Mouse (Mus musculus) stomach, embryonic 15.5 days (tissue): ENCODE measurements around the gene Ndufs2. TPM values are rescaled to one million over a fixed set of nuclear protein-coding genes. Genes with fewer than 3 reads are reported as not detected.
A peak's percentile ranks its signal among the peaks of the same experiment; 100 is the strongest.

Source experiments
- ATAC-seq: fragments of 200-750 bp; cut with Nextera tagmentation; 2 replicates; pipeline ENCODE4 v1.8.0; 2017; ENCODE audit warnings: low read depth, moderate number of reproducible peaks, moderate TSS enrichment; ENCODE audit not compliant: insufficient read depth, low FRiP score
- H3K27ac ChIP-seq: fragments of 300-500 bp; sonication (generic); 2 replicates; pipeline ENCODE4 v1.5.1; 2015; ENCODE audit warnings: mild to moderate bottlenecking, inconsistent platforms
- H3K27me3 ChIP-seq: fragments of 300-500 bp; sonication (generic); replicated peaks from 2 replicates; pipeline ENCODE4 v1.6.1; 2015; ENCODE audit warnings: inconsistent platforms
- H3K36me3 ChIP-seq: fragments of 300-500 bp; sonication (generic); 2 replicates; pipeline ENCODE4 v1.6.1; 2015; ENCODE audit warnings: inconsistent platforms
- H3K4me1 ChIP-seq: fragments of 300-500 bp; sonication (generic); 2 replicates; pipeline ENCODE4 v1.6.1; 2015; ENCODE audit warnings: inconsistent platforms
- H3K4me2 ChIP-seq: fragments of 300-500 bp; sonication (generic); 2 replicates; pipeline ENCODE4 v1.6.1; 2015; ENCODE audit warnings: mild to moderate bottlenecking, inconsistent platforms
- H3K4me3 ChIP-seq: fragments of 300-500 bp; sonication (generic); replicated peaks from 2 replicates; pipeline ENCODE4 v1.5.1; 2015; ENCODE audit warnings: inconsistent platforms
- H3K9ac ChIP-seq: fragments of 300-500 bp; sonication (generic); 2 replicates; pipeline ENCODE4 v1.6.1; 2015; ENCODE audit warnings: inconsistent platforms
- H3K9me3 ChIP-seq: fragments of 300-500 bp; sonication (generic); 2 replicates; pipeline ENCODE4 v1.6.1; 2016; ENCODE audit warnings: inconsistent platforms
- WGBS: fragments of 180-500 bp; shearing (Covaris S2); methylation state at CpG from one replicate; pipeline ENCODE4 v1.1.7; 2015; 5-methylcytosine and 5-hydroxymethylcytosine counted together
- polyA plus RNA-seq: library from polyadenylated mRNA; unstranded; fragments of >200 nt; fragmentation: Nextera tagmentation; extraction: Ambion mirVana; gene quantifications from 2 replicates; pipeline ENCODE4 v1.2.1, GENCODE M21; 2015

Ndufs2 gene
- polyA plus RNA-seq, 1 experiment from 2014 or later = 238 TPM

DNA sequence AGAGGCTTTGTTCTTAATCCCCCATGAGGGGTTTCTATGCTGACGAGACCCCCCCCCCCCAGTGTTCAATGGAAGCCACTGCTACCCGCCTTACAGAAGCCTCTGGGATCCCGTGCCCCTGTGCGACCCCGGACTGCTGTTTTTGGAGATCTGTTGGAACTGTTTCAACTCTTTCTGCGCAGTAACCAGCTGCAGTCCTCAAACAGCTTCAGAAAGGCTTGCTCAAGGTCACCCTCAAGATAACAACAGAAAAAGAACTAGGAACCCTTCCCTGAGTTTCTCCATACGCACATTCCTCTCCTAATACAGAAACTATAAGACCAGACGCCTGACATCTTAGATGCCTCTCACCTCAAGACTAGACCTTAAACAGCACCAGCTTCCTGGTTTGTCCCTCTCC is 62.1 kb downstream of the Ndufs2 start:
- H3K9me3 ChIP-seq = no peaks in the 10 kb centered on the region
- H3K9ac ChIP-seq = no peak overlapping the region
- H3K4me3 ChIP-seq = no peak overlapping the region
- WGBS = 14% methylated on average over 8 of the region's 8 CpGs
- peak overlapping the region; percentile 12; the same call in 1 of the 2 replicates for H3K4me2 ChIP-seq
- ATAC-seq = no peak
- peaks cover 30% of the 10 kb centered on the region for H3K4me1 ChIP-seq
- no peaks in the 10 kb centered on the region for H3K36me3 ChIP-seq
- H3K27ac ChIP-seq = peak overlapping the region; percentile 69
- H3K27me3 ChIP-seq = no peaks in the 10 kb centered on the region; the same call in 1 of the 2 replicates

DNA sequence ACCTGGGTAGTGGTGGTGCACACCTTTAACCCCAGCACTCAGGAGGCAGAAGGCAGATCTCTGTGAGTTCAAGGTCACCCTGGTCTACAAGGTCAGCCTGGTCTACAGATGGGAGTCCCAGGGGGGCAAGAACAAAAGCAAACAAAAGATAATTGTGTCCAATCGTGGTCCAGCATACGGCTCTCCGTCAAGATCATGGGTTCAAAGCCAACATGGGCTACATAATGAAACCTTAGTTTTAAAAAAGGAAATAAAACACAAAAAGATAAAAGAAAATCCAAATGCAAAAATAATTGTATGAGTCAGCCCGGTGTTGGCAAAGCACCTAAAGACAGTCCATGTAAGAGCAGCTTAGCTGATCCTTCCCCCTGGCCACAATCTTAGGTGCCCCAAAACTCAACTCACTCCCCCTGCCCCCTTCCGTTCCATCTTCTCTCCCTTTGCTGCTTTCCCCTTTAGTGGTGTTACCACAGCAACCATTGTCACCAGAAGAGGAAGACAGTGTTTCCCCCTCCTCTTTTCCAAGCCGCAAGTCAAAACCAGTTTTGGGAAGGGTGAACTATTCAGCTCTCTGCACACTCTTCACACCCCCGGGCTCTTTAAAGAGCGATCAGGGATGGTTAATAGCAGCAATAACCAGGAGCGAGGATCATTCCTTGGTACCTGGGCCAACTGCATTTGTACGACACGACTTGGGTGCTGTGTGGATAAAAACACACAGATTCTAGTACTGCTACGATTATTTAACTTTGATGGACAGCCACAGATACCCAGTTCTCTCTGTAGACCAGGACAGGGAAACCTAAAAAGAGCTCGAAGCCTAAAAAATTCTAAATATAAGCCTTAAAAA is 63.1 kb downstream of the Ndufs2 start:
- H3K36me3 ChIP-seq = no peaks in the 10 kb centered on the region
- H3K4me2 ChIP-seq = no peak overlapping the region
- 68% methylated on average over 13 of the region's 13 CpGs for WGBS
- ATAC-seq = no peak
- no peak overlapping the region for H3K27ac ChIP-seq
- H3K9me3 ChIP-seq = no peaks in the 10 kb centered on the region
- H3K4me3 ChIP-seq = no peak overlapping the region
- no peaks in the 10 kb centered on the region for H3K27me3 ChIP-seq
- H3K9ac ChIP-seq = no peak overlapping the region
- peaks cover 25% of the 10 kb centered on the region for H3K4me1 ChIP-seq

DNA sequence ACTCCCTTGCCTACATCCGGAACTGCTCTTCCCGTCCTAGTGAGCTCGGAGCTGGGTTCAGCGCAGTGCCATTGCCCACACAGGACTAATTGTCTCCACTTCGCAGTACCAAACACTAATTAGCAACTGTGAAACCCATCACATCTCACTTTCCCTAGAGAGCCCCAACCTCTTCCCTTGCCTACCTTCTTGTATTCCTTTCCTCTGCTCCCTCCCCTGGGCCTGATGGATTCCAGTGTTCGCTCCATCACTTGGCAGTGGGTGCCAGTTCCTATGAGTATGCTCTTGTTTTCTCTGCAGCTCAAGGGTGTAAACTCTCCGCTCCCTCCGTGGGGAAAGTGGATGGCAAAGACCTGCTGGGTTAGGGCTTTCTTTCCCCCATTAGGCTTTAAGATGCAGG is 65.5 kb downstream of the Ndufs2 start:
- no peak overlapping the region for H3K4me3 ChIP-seq
- no peaks in the 10 kb centered on the region for H3K9me3 ChIP-seq
- no peak overlapping the region for H3K9ac ChIP-seq
- 67% methylated on average over 8 of the region's 8 CpGs for WGBS
- no peaks in the 10 kb centered on the region for H3K27me3 ChIP-seq
- peaks cover 22% of the 10 kb centered on the region for H3K4me1 ChIP-seq
- H3K4me2 ChIP-seq = no peak overlapping the region
- H3K27ac ChIP-seq = no peak overlapping the region
- no peak for ATAC-seq
- H3K36me3 ChIP-seq = no peaks in the 10 kb centered on the region

Other genes with a start within 250 kb of the Ndufs2 start
- 1.3 and 1.7 TPM in 2 replicates for gene Fcgr4, start 232.5 kb downstream of the Ndufs2 start, polyA plus RNA-seq
- gene Fcgr3, start 186.5 kb downstream of the Ndufs2 start, polyA plus RNA-seq = 18.7 and 18.8 TPM in 2 replicates
- 1.6 and 2.9 TPM in 2 replicates for gene Cfap126, start 137.5 kb downstream of the Ndufs2 start, polyA plus RNA-seq
- 258 and 282 TPM in 2 replicates for gene Sdhc, start 100.8 kb downstream of the Ndufs2 start, polyA plus RNA-seq
- 1.8 and 2.2 TPM in 2 replicates for gene Mpz, start 100.7 kb downstream of the Ndufs2 start, polyA plus RNA-seq
- gene Pcp4l1, start 55.1 kb downstream of the Ndufs2 start, polyA plus RNA-seq = 29.8 and 32.8 TPM in 2 replicates
- 1.6 and 2.0 TPM in 2 replicates for gene Nr1i3, start 37.4 kb downstream of the Ndufs2 start, polyA plus RNA-seq
- gene Tomm40l, start 28.9 kb downstream of the Ndufs2 start, polyA plus RNA-seq = 22.4 and 29.0 TPM in 2 replicates
- gene Apoa2, start 26.3 kb downstream of the Ndufs2 start, polyA plus RNA-seq = 158 and 523 TPM in 2 replicates
- 72.6 and 82.0 TPM in 2 replicates for gene Fcer1g, start 17.0 kb downstream of the Ndufs2 start, polyA plus RNA-seq
- gene Adamts4, start 967 bp downstream of the Ndufs2 start, polyA plus RNA-seq = 8.5 and 8.8 TPM in 2 replicates
- gene B4galt3, start 18.9 kb upstream of the Ndufs2 start, polyA plus RNA-seq = 66.4 and 67.4 TPM in 2 replicates
- 46.5 and 51.8 TPM in 2 replicates for gene Ppox, start 29.8 kb upstream of the Ndufs2 start, polyA plus RNA-seq
- gene Usp21, start 36.6 kb upstream of the Ndufs2 start, polyA plus RNA-seq = 67.8 and 69.8 TPM in 2 replicates
- gene Ufc1, start 43.6 kb upstream of the Ndufs2 start, polyA plus RNA-seq = 94.9 and 115 TPM in 2 replicates
- gene Dedd, start 77.8 kb upstream of the Ndufs2 start, polyA plus RNA-seq = 43.1 and 44.7 TPM in 2 replicates
- 42.0 and 46.4 TPM in 2 replicates for gene Nit1, start 94.3 kb upstream of the Ndufs2 start, polyA plus RNA-seq
- 97.2 and 99.5 TPM in 2 replicates for gene Pfdn2, start 94.3 kb upstream of the Ndufs2 start, polyA plus RNA-seq
- 1.0 and 1.8 TPM in 2 replicates for gene Klhdc9, start 109.4 kb upstream of the Ndufs2 start, polyA plus RNA-seq
- 19.3 and 26.5 TPM in 2 replicates for gene Nectin4, start 118.7 kb upstream of the Ndufs2 start, polyA plus RNA-seq
- 2.9 and 3.0 TPM in 2 replicates for gene Arhgap30, start 137.6 kb upstream of the Ndufs2 start, polyA plus RNA-seq
- 63.3 and 66.5 TPM in 2 replicates for gene Usf1, start 159.9 kb upstream of the Ndufs2 start, polyA plus RNA-seq
- gene Tstd1, start 167.5 kb upstream of the Ndufs2 start, polyA plus RNA-seq = 5.3 and 5.9 TPM in 2 replicates
- 108 and 121 TPM in 2 replicates for gene F11r, start 186.1 kb upstream of the Ndufs2 start, polyA plus RNA-seq